Mouse (Mus musculus) liver, embryonic 14.5 days (tissue): ENCODE results near the gene Zfp553.

ENCODE experiments used
- CTCF ChIP-seq: IDR thresholded peaks from 2 replicates; pipeline ENCODE4 v1.5.1; 2016; ENCODE audit warnings: antibody characterized with exemption, low read depth, control low read depth
- EP300 ChIP-seq: IDR thresholded peaks from 2 replicates; pipeline ENCODE4 v1.6.1; 2016; ENCODE audit warnings: antibody characterized with exemption, low read depth

GRCm38 (mm10) chr7:127276519-127276961, 43.7 kb downstream of the Zfp553 start:
- TF ChIP-seq CTCF (no peak), EP300 (no peak)
